Mouse (Mus musculus) lung, embryonic 15.5 days (tissue): ENCODE results near the gene Foxp1. TPM values are rescaled to one million over a fixed set of nuclear protein-coding genes. Genes with fewer than 3 reads are reported as not detected.

Source experiments
- ATAC-seq: fragments of 200-750 bp; cut with Nextera tagmentation; 2 replicates; pipeline ENCODE4 v1.8.0; 2017; ENCODE audit warnings: moderate number of reproducible peaks, borderline replicate concordance; ENCODE audit not compliant: low FRiP score, low TSS enrichment; ENCODE audit errors: extremely low read depth
- H3K27ac ChIP-seq: fragments of 300-500 bp; sonication (generic); 2 replicates; pipeline ENCODE4 v1.5.1; 2015; ENCODE audit warnings: moderate library complexity, mild to moderate bottlenecking, inconsistent platforms
- H3K27me3 ChIP-seq: fragments of 300-500 bp; sonication (generic); 2 replicates; pipeline ENCODE4 v1.6.1; 2015; ENCODE audit warnings: inconsistent platforms
- H3K36me3 ChIP-seq: fragments of 300-500 bp; sonication (generic); 2 replicates; pipeline ENCODE4 v1.6.1; 2015; ENCODE audit warnings: inconsistent platforms
- H3K4me1 ChIP-seq: fragments of 300-500 bp; sonication (generic); 2 replicates; pipeline ENCODE4 v1.6.1; 2015; ENCODE audit warnings: inconsistent platforms
- H3K4me2 ChIP-seq: fragments of 300-500 bp; sonication (generic); 2 replicates; pipeline ENCODE4 v1.6.1; 2015; ENCODE audit warnings: inconsistent platforms, mild to moderate bottlenecking, moderate library complexity
- H3K4me3 ChIP-seq: fragments of 300-500 bp; sonication (generic); 2 replicates; pipeline ENCODE4 v1.5.1; 2015; ENCODE audit warnings: mild to moderate bottlenecking, inconsistent platforms
- H3K9ac ChIP-seq: fragments of 300-500 bp; sonication (generic); 2 replicates; pipeline ENCODE4 v1.6.1; 2015; ENCODE audit warnings: inconsistent platforms
- H3K9me3 ChIP-seq: fragments of 300-500 bp; sonication (generic); 2 replicates; pipeline ENCODE4 v1.6.1; 2016; ENCODE audit warnings: inconsistent platforms
- WGBS: fragments of 180-500 bp; shearing (Covaris S2); methylation state at CpG from one replicate; pipeline ENCODE4 v1.1.7; 2015; 5-methylcytosine and 5-hydroxymethylcytosine counted together
- polyA plus RNA-seq: library from polyadenylated mRNA; unstranded; fragments of >200 nt; fragmentation: Nextera tagmentation; extraction: Ambion mirVana; gene quantifications from 2 replicates; pipeline ENCODE4 v1.2.1, GENCODE M21; 2015

Gene Foxp1
- polyA plus RNA-seq, 1 experiment from 2014 or later = 109 TPM

- 77% methylated on average over 3 of the region's 3 CpGs for WGBS
- Histone ChIP-seq H3K27ac (no peak overlapping the region), H3K9ac (no peak overlapping the region), H3K27me3 (no peaks in the 10 kb centered on the region), H3K4me1 (no peaks in the 10 kb centered on the region), H3K36me3 (no peaks in the 10 kb centered on the region), H3K4me2 (no peak overlapping the region), H3K4me3 (no peak overlapping the region), H3K9me3 (no peaks in the 10 kb centered on the region)
- no peak for ATAC-seq
These were observed 212.4 kb downstream of the Foxp1 start for GRCm38 (mm10) chr6:99310171-99310500.

GRCm38 (mm10) chr6:99309466-99310170 is 212.9 kb downstream of the Foxp1 start:
- H3K27ac ChIP-seq = no peak overlapping the region
- no peaks in the 10 kb centered on the region for H3K9me3 ChIP-seq
- H3K4me2 ChIP-seq = no peak overlapping the region
- ATAC-seq = no peak
- H3K9ac ChIP-seq = no peak overlapping the region
- WGBS = 68% methylated on average over 14 of the region's 14 CpGs
- H3K27me3 ChIP-seq = no peaks in the 10 kb centered on the region
- no peak overlapping the region for H3K4me3 ChIP-seq
- H3K4me1 ChIP-seq = no peaks in the 10 kb centered on the region
- no peaks in the 10 kb centered on the region for H3K36me3 ChIP-seq

GRCm38 (mm10) chr6:99305751-99306150 is 216.8 kb downstream of the Foxp1 start:
- H3K27me3 ChIP-seq = no peaks in the 10 kb centered on the region
- WGBS = 78% methylated on average over 3 of the region's 3 CpGs
- H3K4me3 ChIP-seq = no peak overlapping the region
- peaks cover 5% of the 10 kb centered on the region; the same call in 1 of the 2 replicates for H3K4me1 ChIP-seq
- no peaks in the 10 kb centered on the region for H3K36me3 ChIP-seq
- no peak overlapping the region for H3K4me2 ChIP-seq
- H3K9ac ChIP-seq = no peak overlapping the region
- no peaks in the 10 kb centered on the region for H3K9me3 ChIP-seq
- no peak overlapping the region for H3K27ac ChIP-seq
- ATAC-seq = no peak

- H3K4me2 ChIP-seq = no peak overlapping the region
- no peak overlapping the region for H3K4me3 ChIP-seq
- no peak overlapping the region for H3K9ac ChIP-seq
- no peak overlapping the region for H3K27ac ChIP-seq
- H3K9me3 ChIP-seq = no peaks in the 10 kb centered on the region
- no peaks in the 10 kb centered on the region for H3K36me3 ChIP-seq
- ATAC-seq = no peak
- no peaks in the 10 kb centered on the region for H3K27me3 ChIP-seq
- WGBS = 89% methylated on average over 3 of the region's 3 CpGs
- H3K4me1 ChIP-seq = peaks cover 5% of the 10 kb centered on the region; the same call in 1 of the 2 replicates
These were observed 217.3 kb downstream of the Foxp1 start for GRCm38 (mm10) chr6:99305236-99305635.

- no peak overlapping the region for H3K4me2 ChIP-seq
- H3K27me3 ChIP-seq = no peaks in the 10 kb centered on the region
- H3K27ac ChIP-seq = no peak overlapping the region
- no peak for ATAC-seq
- H3K4me1 ChIP-seq = peaks cover 5% of the 10 kb centered on the region; the same call in 1 of the 2 replicates
- H3K36me3 ChIP-seq = no peaks in the 10 kb centered on the region
- no peak overlapping the region for H3K4me3 ChIP-seq
- H3K9ac ChIP-seq = no peak overlapping the region
- H3K9me3 ChIP-seq = no peaks in the 10 kb centered on the region
- 65% methylated on average over 6 of the region's 6 CpGs for WGBS
These were observed 219.7 kb downstream of the Foxp1 start for GRCm38 (mm10) chr6:99302662-99303435.

- H3K36me3 ChIP-seq = no peaks in the 10 kb centered on the region
- ATAC-seq = no peak
- peaks cover 5% of the 10 kb centered on the region; the same call in 1 of the 2 replicates for H3K4me1 ChIP-seq
- no peak overlapping the region for H3K4me3 ChIP-seq
- 35% methylated on average over 8 of the region's 8 CpGs for WGBS
- H3K27me3 ChIP-seq = no peaks in the 10 kb centered on the region
- H3K9ac ChIP-seq = no peak overlapping the region
- H3K4me2 ChIP-seq = no peak overlapping the region
- H3K9me3 ChIP-seq = no peaks in the 10 kb centered on the region
- no peak overlapping the region for H3K27ac ChIP-seq
These were observed 220.6 kb downstream of the Foxp1 start for GRCm38 (mm10) chr6:99301923-99302322.

GRCm38 (mm10) chr6:99300235-99300634 is 222.3 kb downstream of the Foxp1 start:
- WGBS = 86% methylated on average over 6 of the region's 6 CpGs
- no peak overlapping the region for H3K27ac ChIP-seq
- ATAC-seq = no peak
- no peak overlapping the region for H3K4me3 ChIP-seq
- H3K9ac ChIP-seq = no peak overlapping the region
- H3K36me3 ChIP-seq = no peaks in the 10 kb centered on the region
- no peak overlapping the region for H3K4me2 ChIP-seq
- peaks cover 11% of the 10 kb centered on the region; the same call in 1 of the 2 replicates for H3K4me1 ChIP-seq
- H3K27me3 ChIP-seq = no peaks in the 10 kb centered on the region
- H3K9me3 ChIP-seq = no peaks in the 10 kb centered on the region

GRCm38 (mm10) chr6:99299196-99299595 is 223.3 kb downstream of the Foxp1 start:
- no peak overlapping the region for H3K9ac ChIP-seq
- H3K27me3 ChIP-seq = no peaks in the 10 kb centered on the region
- 76% methylated on average over 14 of the region's 14 CpGs for WGBS
- H3K36me3 ChIP-seq = no peaks in the 10 kb centered on the region
- no peak for ATAC-seq
- no peaks in the 10 kb centered on the region for H3K9me3 ChIP-seq
- H3K27ac ChIP-seq = no peak overlapping the region
- no peak overlapping the region for H3K4me3 ChIP-seq
- no peak overlapping the region for H3K4me2 ChIP-seq
- peaks cover 11% of the 10 kb centered on the region; the same call in 1 of the 2 replicates for H3K4me1 ChIP-seq

GRCm38 (mm10) chr6:99297535-99297934 is 225.0 kb downstream of the Foxp1 start:
- no peak for ATAC-seq
- Histone ChIP-seq H3K9ac (no peak overlapping the region), H3K27me3 (no peaks in the 10 kb centered on the region), H3K27ac (no peak overlapping the region), H3K9me3 (no peaks in the 10 kb centered on the region), H3K4me1 (peaks cover 10% of the 10 kb centered on the region; the same call in 1 of the 2 replicates), H3K4me3 (no peak overlapping the region), H3K36me3 (no peaks in the 10 kb centered on the region), H3K4me2 (no peak overlapping the region)
- WGBS = 84% methylated on average over 5 of the region's 5 CpGs

- WGBS = 70% methylated on average over 8 of the region's 8 CpGs
- no peak for ATAC-seq
- Histone ChIP-seq H3K4me1 (0 out of 2 replicates have a peak, but pooled peaks cover 7% of the 10 kb centered on the region), H3K27me3 (no peaks in the 10 kb centered on the region), H3K9ac (no peak overlapping the region), H3K4me3 (no peak overlapping the region), H3K27ac (no peak overlapping the region), H3K9me3 (no peaks in the 10 kb centered on the region), H3K4me2 (no peak overlapping the region), H3K36me3 (no peaks in the 10 kb centered on the region)
These were observed 227.0 kb downstream of the Foxp1 start for GRCm38 (mm10) chr6:99295495-99295894.

GRCm38 (mm10) chr6:99289220-99289619 is 233.3 kb downstream of the Foxp1 start:
- no peaks in the 10 kb centered on the region for H3K36me3 ChIP-seq
- H3K9me3 ChIP-seq = no peaks in the 10 kb centered on the region
- no peaks in the 10 kb centered on the region for H3K4me1 ChIP-seq
- H3K4me3 ChIP-seq = no peak overlapping the region
- H3K4me2 ChIP-seq = no peak overlapping the region
- WGBS = 67% methylated on average over 4 of the region's 4 CpGs
- H3K27me3 ChIP-seq = no peaks in the 10 kb centered on the region
- ATAC-seq = no peak
- H3K27ac ChIP-seq = no peak overlapping the region
- H3K9ac ChIP-seq = no peak overlapping the region

- no peaks in the 10 kb centered on the region for H3K36me3 ChIP-seq
- no peak overlapping the region for H3K4me2 ChIP-seq
- ATAC-seq = no peak
- H3K9me3 ChIP-seq = no peaks in the 10 kb centered on the region
- H3K9ac ChIP-seq = no peak overlapping the region
- no peak overlapping the region for H3K4me3 ChIP-seq
- no peak overlapping the region for H3K27ac ChIP-seq
- WGBS = 37% methylated on average over 3 of the region's 3 CpGs
- no peaks in the 10 kb centered on the region for H3K4me1 ChIP-seq
- H3K27me3 ChIP-seq = no peaks in the 10 kb centered on the region
These were observed 237.5 kb downstream of the Foxp1 start for GRCm38 (mm10) chr6:99285026-99285425.
